Mouse (Mus musculus): ENCODE data around the gene Stard10. TPM values are rescaled to one million over a fixed set of nuclear protein-coding genes. Genes with fewer than 3 reads are reported as not detected.

Stard10 gene
- total RNA-seq, 2 experiments from 2014 or later = 5.9 to 9.0 TPM

- no peak for DNase-seq (ENCODE audit: low spot score in 2 of 2)
Observed at GRCm38 (mm10) chr7:101330074-101330840, 13.4 kb downstream of the Stard10 start.

- no peak for DNase-seq (ENCODE audit: low spot score in 2 of 2)
Observed at GRCm38 (mm10) chr7:101330841-101331173, 13.9 kb downstream of the Stard10 start.

GRCm38 (mm10) chr7:101332045-101332831 lies 15.4 kb downstream of the Stard10 start:
- DNase-seq (ENCODE audit: low spot score in 2 of 2) = no peak

- DNase-seq (ENCODE audit: low spot score in 2 of 2) = no peak
Observed at GRCm38 (mm10) chr7:101335228-101335627, 18.3 kb downstream of the Stard10 start.

- no peak for DNase-seq (ENCODE audit: low spot score in 2 of 2)
Observed at GRCm38 (mm10) chr7:101336686-101337085, 19.8 kb downstream of the Stard10 start.

GRCm38 (mm10) chr7:101337401-101337800 lies 20.5 kb downstream of the Stard10 start:
- DNase-seq (ENCODE audit: low spot score in 2 of 2) = no peak

GRCm38 (mm10) chr7:101341405-101341804 lies 24.5 kb downstream of the Stard10 start:
- DNase-seq (ENCODE audit: low spot score in 2 of 2) = no peak

GRCm38 (mm10) chr7:101343135-101343534 lies 26.2 kb downstream of the Stard10 start:
- no peak for DNase-seq (ENCODE audit: low spot score in 2 of 2)

GRCm38 (mm10) chr7:101344892-101345291 lies 28.0 kb downstream of the Stard10 start:
- DNase-seq (ENCODE audit: low spot score in 2 of 2) = no peak

- DNase-seq (ENCODE audit: low spot score in 2 of 2) = no peak
Observed at GRCm38 (mm10) chr7:101346991-101347390, 30.1 kb downstream of the Stard10 start.

- DNase-seq (ENCODE audit: low spot score in 2 of 2) = peak; percentile 37 to 47
Observed at GRCm38 (mm10) chr7:101347767-101348270, 30.9 kb downstream of the Stard10 start, which contains the start of gene Arap1. TSS of gene Arap1 (plus strand) at chr7:101348067.

GRCm38 (mm10) chr7:101348312-101348711 lies 31.4 kb downstream of the Stard10 start:
- DNase-seq (ENCODE audit: low spot score in 2 of 2) = no peak

GRCm38 (mm10) chr7:101349861-101350260 lies 33.0 kb downstream of the Stard10 start:
- no peak for DNase-seq (ENCODE audit: low spot score in 2 of 2)

- no peak for DNase-seq (ENCODE audit: low spot score in 2 of 2)
Observed at GRCm38 (mm10) chr7:101352404-101352803, 35.5 kb downstream of the Stard10 start.

GRCm38 (mm10) chr7:101354423-101354822 lies 37.5 kb downstream of the Stard10 start:
- no peak for DNase-seq (ENCODE audit: low spot score in 2 of 2)

- DNase-seq (ENCODE audit: low spot score in 2 of 2) = no peak
Observed at GRCm38 (mm10) chr7:101355551-101356100, 38.7 kb downstream of the Stard10 start.

- no peak for DNase-seq (ENCODE audit: low spot score in 2 of 2)
Observed at GRCm38 (mm10) chr7:101356868-101357267, 40.0 kb downstream of the Stard10 start.

GRCm38 (mm10) chr7:101360406-101360805 lies 43.5 kb downstream of the Stard10 start:
- no peak for DNase-seq (ENCODE audit: low spot score in 2 of 2)

GRCm38 (mm10) chr7:101361021-101361420 lies 44.1 kb downstream of the Stard10 start:
- no peak for DNase-seq (ENCODE audit: low spot score in 2 of 2)

GRCm38 (mm10) chr7:101361767-101362166 lies 44.9 kb downstream of the Stard10 start:
- DNase-seq (ENCODE audit: low spot score in 2 of 2) = no peak

- no peak for DNase-seq (ENCODE audit: low spot score in 2 of 2)
Observed at GRCm38 (mm10) chr7:101362791-101363191, 45.9 kb downstream of the Stard10 start.

GRCm38 (mm10) chr7:101363914-101364313 lies 47.0 kb downstream of the Stard10 start:
- DNase-seq (ENCODE audit: low spot score in 2 of 2) = no peak

Data from gastrocnemius, postnatal 4 days (tissue).